Mouse (Mus musculus): Measurements from ENCODE around the gene Rcsd1. TPM values are rescaled to one million over a fixed set of nuclear protein-coding genes. Genes with fewer than 3 reads are reported as not detected.

The Rcsd1 gene
- polyA plus RNA-seq (2014; fragmentation: Nextera tagmentation; extraction: Ambion mirVana), result 81.2 and 86.3 TPM in 2 replicates

DNA sequence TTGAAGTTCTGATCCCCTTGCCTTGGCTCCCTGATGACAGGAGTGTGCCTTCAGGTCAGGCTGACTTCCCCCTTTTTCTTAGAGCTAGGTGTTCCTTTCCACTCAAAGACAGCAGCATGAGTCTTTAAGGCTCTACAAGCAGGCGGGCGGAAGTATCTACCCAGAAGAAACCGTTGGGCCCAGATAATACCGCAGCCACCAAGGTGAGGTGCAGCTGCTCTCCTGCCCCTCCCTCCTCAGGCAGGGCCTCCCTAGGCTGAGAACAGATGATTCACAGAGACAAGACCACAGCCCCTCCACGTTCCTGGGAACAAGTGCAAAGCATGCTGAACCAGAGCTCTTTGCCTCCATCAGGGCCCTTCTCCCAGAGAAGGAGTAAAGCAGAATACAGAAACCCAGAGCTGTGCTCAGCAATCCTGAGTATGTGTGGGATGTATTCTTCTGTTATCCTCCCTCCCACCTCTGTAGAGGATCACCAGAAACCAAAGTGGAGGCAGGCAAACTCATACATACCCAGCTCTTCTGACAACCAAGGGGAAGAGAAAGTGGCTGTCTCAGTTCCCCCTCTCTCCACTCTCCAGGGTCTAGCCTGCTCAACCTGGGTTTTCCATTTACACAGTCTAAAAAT lies at the start of gene Rcsd1:
Gene Rcsd1, minus strand, starts transcription at position 129 of the 628 bp plus-strand sequence.
- H3K9me3 ChIP-seq (ENCODE audit: control insufficient read depth, low read length), result no peaks in the 10 kb centered on the region

DNA sequence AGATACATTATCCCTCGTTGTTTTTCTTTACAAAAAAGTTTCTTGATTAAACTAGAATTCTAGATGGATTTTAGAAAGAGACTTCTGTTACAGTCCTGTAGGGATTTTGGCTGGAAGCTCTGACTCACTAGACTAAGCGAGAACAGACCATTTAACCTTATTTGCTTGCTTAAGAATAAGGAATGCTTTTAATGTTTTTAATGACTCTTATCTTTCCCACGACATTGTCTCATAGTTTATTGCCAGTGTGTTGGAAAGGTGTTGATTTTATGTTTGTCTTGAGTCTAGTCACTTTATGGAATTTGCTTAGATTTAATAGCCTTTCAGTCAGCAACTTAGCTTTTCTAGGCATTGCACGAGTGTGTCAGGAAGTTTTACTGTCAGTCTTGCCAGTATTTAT lies 45.6 kb upstream of the Rcsd1 start:
- ATAC-seq (ENCODE audit: insufficient number of reproducible peaks, insufficient read depth, low FRiP score, low read depth), result no peak
- Histone ChIP-seq H3K36me3 (ENCODE audit: control insufficient read depth, insufficient read depth, low read length) (no peaks in the 10 kb centered on the region), H3K9ac (ENCODE audit: low read length) (no peak overlapping the region), H3K4me1 (ENCODE audit: control insufficient read depth in 2 of 2, insufficient read depth in 2 of 2, low read length in 2 of 2) (peaks cover 5 to 12% of the 10 kb centered on the region in 2 experiments), H3K27me3 (ENCODE audit: control insufficient read depth, insufficient read depth, low read length) (no peaks in the 10 kb centered on the region), H3K9me3 (ENCODE audit: control insufficient read depth, low read length) (no peaks in the 10 kb centered on the region), H3K27ac (replicated peaks in 1 of 2; ENCODE audit: control insufficient read depth in 1 of 2, insufficient read depth in 1 of 2, low read depth in 2 of 2, low read length in 2 of 2) (no peak overlapping the region), H3K4me2 (ENCODE audit: low read length) (no peak overlapping the region), H3K4me3 (ENCODE audit: control insufficient read depth in 1 of 2, insufficient read depth in 1 of 2, low read depth in 1 of 2, low read length in 2 of 2) (no peak overlapping the region)
- WGBS, result 37% methylated on average over 4 of the region's 4 CpGs

More for the DNA sequence above, at the start of gene Rcsd1:
- peak within 1 kb of the TSS; percentile 94 for H3K9ac ChIP-seq (ENCODE audit: low read length)
- no peak for ATAC-seq (ENCODE audit: insufficient number of reproducible peaks, insufficient read depth, low FRiP score, low read depth)
- H3K27me3 ChIP-seq (ENCODE audit: control insufficient read depth, insufficient read depth, low read length), result no peaks in the 10 kb centered on the region
- H3K36me3 ChIP-seq (ENCODE audit: control insufficient read depth, insufficient read depth, low read length), result peaks cover 9% of the 10 kb centered on the region
- H3K27ac ChIP-seq (replicated peaks in 1 of 2; ENCODE audit: control insufficient read depth in 1 of 2, insufficient read depth in 1 of 2, low read depth in 2 of 2, low read length in 2 of 2), result peak within 1 kb of the TSS; percentile 83 to 94; a peak in 3 of 4 replicates
- H3K4me3 ChIP-seq (ENCODE audit: control insufficient read depth in 1 of 2, insufficient read depth in 1 of 2, low read depth in 1 of 2, low read length in 2 of 2), result peak within 1 kb of the TSS in 1 of 2 experiments; percentile 80; a peak in 3 of 4 replicates
- 47% methylated on average over 5 of the region's 5 CpGs for WGBS
- peaks cover 31 to 42% of the 10 kb centered on the region in 2 experiments for H3K4me1 ChIP-seq (ENCODE audit: control insufficient read depth in 2 of 2, insufficient read depth in 2 of 2, low read length in 2 of 2)
- peak within 1 kb of the TSS; percentile 89 for H3K4me2 ChIP-seq (ENCODE audit: low read length)

DNA sequence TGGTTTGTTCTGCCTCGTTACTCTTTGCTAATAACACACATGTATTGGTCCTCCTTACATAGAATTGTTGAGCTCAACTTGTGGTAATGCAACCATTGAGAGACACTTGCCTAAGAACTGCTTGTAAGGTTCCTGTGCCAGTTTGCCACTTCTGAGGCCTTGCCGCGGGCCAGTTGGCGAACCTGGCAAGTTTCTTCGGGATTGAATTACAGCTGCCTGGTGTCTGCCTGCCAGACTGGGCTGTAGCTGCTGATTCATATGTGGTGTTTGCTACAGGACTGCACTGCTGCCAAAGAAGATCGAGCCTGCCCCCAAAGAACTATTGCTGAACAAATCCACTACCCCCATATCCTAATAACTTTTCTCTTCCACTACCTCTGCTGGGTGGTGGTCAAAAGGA lies 44.6 kb upstream of the Rcsd1 start:
- WGBS, result 90% methylated on average over 6 of the region's 6 CpGs
- no peaks in the 10 kb centered on the region for H3K9me3 ChIP-seq (ENCODE audit: control insufficient read depth, low read length)
- H3K4me1 ChIP-seq (ENCODE audit: control insufficient read depth in 2 of 2, insufficient read depth in 2 of 2, low read length in 2 of 2), result peaks cover 5 to 12% of the 10 kb centered on the region in 2 experiments
- no peak for ATAC-seq (ENCODE audit: insufficient number of reproducible peaks, insufficient read depth, low FRiP score, low read depth)
- H3K4me2 ChIP-seq (ENCODE audit: low read length), result no peak overlapping the region
- H3K27ac ChIP-seq (replicated peaks in 1 of 2; ENCODE audit: control insufficient read depth in 1 of 2, insufficient read depth in 1 of 2, low read depth in 2 of 2, low read length in 2 of 2), result no peak overlapping the region
- no peaks in the 10 kb centered on the region for H3K27me3 ChIP-seq (ENCODE audit: control insufficient read depth, insufficient read depth, low read length)
- no peak overlapping the region for H3K4me3 ChIP-seq (ENCODE audit: control insufficient read depth in 1 of 2, insufficient read depth in 1 of 2, low read depth in 1 of 2, low read length in 2 of 2)
- H3K9ac ChIP-seq (ENCODE audit: low read length), result no peak overlapping the region
- no peaks in the 10 kb centered on the region for H3K36me3 ChIP-seq (ENCODE audit: control insufficient read depth, insufficient read depth, low read length)

DNA sequence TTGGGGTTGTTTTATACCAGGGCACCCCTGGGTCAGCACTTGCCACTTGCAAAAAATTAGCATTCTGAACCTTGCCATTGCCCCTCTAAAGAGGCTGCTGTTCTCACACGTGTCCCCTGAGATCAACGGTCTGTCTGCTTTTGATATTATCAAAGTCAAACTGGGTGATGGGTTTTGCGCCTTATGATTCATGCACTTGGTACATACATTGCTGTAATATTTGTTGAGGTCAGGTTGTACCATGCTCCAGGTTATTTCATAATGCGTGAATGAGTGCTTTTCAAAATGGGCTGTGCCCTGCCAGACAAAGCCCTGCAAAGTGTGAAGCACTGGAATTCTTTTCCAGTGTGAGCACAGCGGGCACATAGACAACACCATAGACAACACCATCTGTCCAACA lies 42.3 kb upstream of the Rcsd1 start:
- Histone ChIP-seq H3K27ac (replicated peaks in 1 of 2; ENCODE audit: control insufficient read depth in 1 of 2, insufficient read depth in 1 of 2, low read depth in 2 of 2, low read length in 2 of 2) (no peak overlapping the region), H3K36me3 (ENCODE audit: control insufficient read depth, insufficient read depth, low read length) (no peaks in the 10 kb centered on the region), H3K27me3 (ENCODE audit: control insufficient read depth, insufficient read depth, low read length) (no peaks in the 10 kb centered on the region), H3K4me2 (ENCODE audit: low read length) (no peak overlapping the region), H3K4me1 (ENCODE audit: control insufficient read depth in 2 of 2, insufficient read depth in 2 of 2, low read length in 2 of 2) (peaks cover 5 to 12% of the 10 kb centered on the region in 2 experiments), H3K9me3 (ENCODE audit: control insufficient read depth, low read length) (no peaks in the 10 kb centered on the region), H3K4me3 (ENCODE audit: control insufficient read depth in 1 of 2, insufficient read depth in 1 of 2, low read depth in 1 of 2, low read length in 2 of 2) (no peak overlapping the region), H3K9ac (ENCODE audit: low read length) (no peak overlapping the region)
- ATAC-seq (ENCODE audit: insufficient number of reproducible peaks, insufficient read depth, low FRiP score, low read depth), result no peak
- 75% methylated on average over 5 of the region's 5 CpGs for WGBS

DNA sequence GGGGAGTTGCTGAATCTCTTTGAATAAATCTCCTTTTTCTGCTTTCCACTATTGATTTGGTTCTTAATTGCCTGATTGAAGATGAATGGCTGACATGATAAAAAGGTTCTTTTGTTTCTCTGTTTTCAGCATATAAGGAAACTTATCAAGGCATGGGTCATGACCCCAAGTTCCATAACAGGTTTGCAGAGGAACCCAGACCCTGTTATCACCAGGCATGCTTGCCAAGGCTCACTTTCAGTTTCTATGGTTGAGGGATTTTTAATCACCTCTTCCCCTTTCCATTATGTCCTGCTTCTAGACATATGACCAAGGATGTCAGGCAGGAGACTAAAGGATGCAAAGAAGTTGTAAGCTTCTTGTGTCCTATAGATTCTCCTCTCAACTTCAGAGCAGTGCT lies 41.6 kb upstream of the Rcsd1 start:
- Histone ChIP-seq H3K9me3 (ENCODE audit: control insufficient read depth, low read length) (no peaks in the 10 kb centered on the region), H3K36me3 (ENCODE audit: control insufficient read depth, insufficient read depth, low read length) (no peaks in the 10 kb centered on the region), H3K4me3 (ENCODE audit: control insufficient read depth in 1 of 2, insufficient read depth in 1 of 2, low read depth in 1 of 2, low read length in 2 of 2) (no peak overlapping the region), H3K9ac (ENCODE audit: low read length) (no peak overlapping the region), H3K27me3 (ENCODE audit: control insufficient read depth, insufficient read depth, low read length) (no peaks in the 10 kb centered on the region), H3K4me1 (ENCODE audit: control insufficient read depth in 2 of 2, insufficient read depth in 2 of 2, low read length in 2 of 2) (peaks cover 5 to 12% of the 10 kb centered on the region in 2 experiments), H3K4me2 (ENCODE audit: low read length) (no peak overlapping the region), H3K27ac (replicated peaks in 1 of 2; ENCODE audit: control insufficient read depth in 1 of 2, insufficient read depth in 1 of 2, low read depth in 2 of 2, low read length in 2 of 2) (no peak overlapping the region)
- no peak for ATAC-seq (ENCODE audit: insufficient number of reproducible peaks, insufficient read depth, low FRiP score, low read depth)

DNA sequence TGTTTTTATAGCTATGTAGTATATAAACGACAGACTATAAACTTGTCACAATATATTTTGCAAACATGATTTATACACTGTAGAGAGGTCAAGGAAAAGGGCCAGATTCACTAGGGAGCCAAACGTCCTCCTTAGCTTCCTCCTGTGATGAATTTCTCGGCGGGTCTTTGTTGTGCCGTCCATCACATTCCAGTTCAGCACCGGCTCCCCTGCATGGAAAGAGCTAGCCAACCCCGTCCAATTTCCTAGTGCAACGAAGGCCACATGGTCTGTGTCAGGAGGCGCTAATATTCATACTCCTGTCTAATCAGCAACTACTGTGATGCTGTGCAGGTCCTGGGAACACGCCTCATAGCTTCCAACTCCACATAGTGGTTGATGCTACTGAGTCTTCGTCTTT lies 38.5 kb upstream of the Rcsd1 start:
- Histone ChIP-seq H3K4me1 (ENCODE audit: control insufficient read depth in 2 of 2, insufficient read depth in 2 of 2, low read length in 2 of 2) (peaks cover 5 to 12% of the 10 kb centered on the region in 2 experiments), H3K27ac (replicated peaks in 1 of 2; ENCODE audit: control insufficient read depth in 1 of 2, insufficient read depth in 1 of 2, low read depth in 2 of 2, low read length in 2 of 2) (no peak overlapping the region), H3K4me3 (ENCODE audit: control insufficient read depth in 1 of 2, insufficient read depth in 1 of 2, low read depth in 1 of 2, low read length in 2 of 2) (no peak overlapping the region), H3K4me2 (ENCODE audit: low read length) (no peak overlapping the region), H3K9me3 (ENCODE audit: control insufficient read depth, low read length) (no peaks in the 10 kb centered on the region), H3K27me3 (ENCODE audit: control insufficient read depth, insufficient read depth, low read length) (no peaks in the 10 kb centered on the region), H3K36me3 (ENCODE audit: control insufficient read depth, insufficient read depth, low read length) (no peaks in the 10 kb centered on the region), H3K9ac (ENCODE audit: low read length) (no peak overlapping the region)
- 18% methylated on average over 11 of the region's 11 CpGs for WGBS
- peak; percentile 59; the same call in 1 of the 2 replicates for ATAC-seq (ENCODE audit: insufficient number of reproducible peaks, insufficient read depth, low FRiP score, low read depth)

DNA sequence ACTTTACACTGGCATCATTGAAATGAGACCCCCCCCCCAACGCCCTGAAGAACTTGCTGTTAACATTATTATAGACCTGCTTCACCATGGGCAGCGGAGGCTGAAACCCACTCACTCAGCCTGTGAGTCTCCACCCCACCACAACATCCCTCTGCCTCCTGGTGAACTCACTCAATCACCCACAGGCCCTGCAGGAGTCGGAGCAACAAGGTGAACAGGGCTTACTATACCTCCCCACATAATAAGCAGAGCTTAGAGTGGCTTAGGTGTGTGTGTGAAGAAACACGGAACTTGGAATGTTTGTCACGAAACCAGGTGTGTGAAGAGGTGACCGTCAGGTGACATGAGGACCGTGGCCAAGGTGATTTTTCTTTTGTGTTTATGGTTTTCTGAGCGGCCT lies 32.4 kb upstream of the Rcsd1 start:
- Histone ChIP-seq H3K9me3 (ENCODE audit: control insufficient read depth, low read length) (no peaks in the 10 kb centered on the region), H3K4me2 (ENCODE audit: low read length) (no peak overlapping the region)
- 88% methylated on average over 8 of the region's 8 CpGs for WGBS

DNA sequence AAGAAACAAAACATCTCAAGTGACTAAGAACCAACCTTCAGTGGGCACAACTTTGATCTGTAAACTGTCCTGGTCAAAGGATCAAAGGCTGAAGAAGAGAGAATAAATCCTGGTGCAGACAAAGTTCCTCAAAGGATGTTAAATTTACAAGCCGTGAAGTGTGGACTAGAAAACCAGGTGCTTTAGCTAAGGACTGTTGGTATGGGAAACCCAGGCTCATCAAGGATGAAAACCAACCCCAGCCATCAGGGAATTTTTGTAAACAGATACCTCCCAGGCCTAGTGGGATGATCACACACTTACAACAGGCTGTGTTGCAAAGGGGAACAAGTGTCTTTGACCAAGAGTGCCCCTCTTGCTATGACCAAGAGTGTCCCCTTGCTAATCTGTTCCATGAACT lies 29.4 kb upstream of the Rcsd1 start:
- Histone ChIP-seq H3K36me3 (ENCODE audit: control insufficient read depth, insufficient read depth, low read length) (no peaks in the 10 kb centered on the region), H3K4me3 (ENCODE audit: control insufficient read depth in 1 of 2, insufficient read depth in 1 of 2, low read depth in 1 of 2, low read length in 2 of 2) (no peak overlapping the region), H3K9me3 (ENCODE audit: control insufficient read depth, low read length) (no peaks in the 10 kb centered on the region), H3K4me2 (ENCODE audit: low read length) (no peak overlapping the region), H3K4me1 (ENCODE audit: control insufficient read depth in 2 of 2, insufficient read depth in 2 of 2, low read length in 2 of 2) (no peaks in the 10 kb centered on the region; a peak in 1 of 4 replicates), H3K27me3 (ENCODE audit: control insufficient read depth, insufficient read depth, low read length) (no peaks in the 10 kb centered on the region), H3K9ac (ENCODE audit: low read length) (no peak overlapping the region), H3K27ac (replicated peaks in 1 of 2; ENCODE audit: control insufficient read depth in 1 of 2, insufficient read depth in 1 of 2, low read depth in 2 of 2, low read length in 2 of 2) (no peak overlapping the region)
- ATAC-seq (ENCODE audit: insufficient number of reproducible peaks, insufficient read depth, low FRiP score, low read depth), result no peak
- 78% methylated on average over 1 of the region's 1 CpGs for WGBS

More for the DNA sequence above, 32.4 kb upstream of the Rcsd1 start:
- H3K27ac ChIP-seq (replicated peaks in 1 of 2; ENCODE audit: control insufficient read depth in 1 of 2, insufficient read depth in 1 of 2, low read depth in 2 of 2, low read length in 2 of 2), result no peak overlapping the region
- H3K27me3 ChIP-seq (ENCODE audit: control insufficient read depth, insufficient read depth, low read length), result no peaks in the 10 kb centered on the region
- H3K4me3 ChIP-seq (ENCODE audit: control insufficient read depth in 1 of 2, insufficient read depth in 1 of 2, low read depth in 1 of 2, low read length in 2 of 2), result no peak overlapping the region
- no peaks in the 10 kb centered on the region for H3K36me3 ChIP-seq (ENCODE audit: control insufficient read depth, insufficient read depth, low read length)
- H3K9ac ChIP-seq (ENCODE audit: low read length), result no peak overlapping the region
- ATAC-seq (ENCODE audit: insufficient number of reproducible peaks, insufficient read depth, low FRiP score, low read depth), result no peak
- no peaks in the 10 kb centered on the region for H3K4me1 ChIP-seq (ENCODE audit: control insufficient read depth in 2 of 2, insufficient read depth in 2 of 2, low read length in 2 of 2)
